Mouse (Mus musculus) c-Kit-positive CD71-negative TER-119-negative erythroid progenitor cells, embryonic 14.5 days (primary cell): ENCODE measurements at regions not wholly inside any gene's neighbourhood (a gene's known extent, or its start where the extent isn't known, plus 50 kb on each side); places are given as distances from the start of the nearest gene placed in this dataset.

Source experiments
- DNase-seq: peaks from one replicate; pipeline ENCODE4 v3.0.0-alpha.2; 2013; ENCODE audit warnings: low read depth

DNA sequence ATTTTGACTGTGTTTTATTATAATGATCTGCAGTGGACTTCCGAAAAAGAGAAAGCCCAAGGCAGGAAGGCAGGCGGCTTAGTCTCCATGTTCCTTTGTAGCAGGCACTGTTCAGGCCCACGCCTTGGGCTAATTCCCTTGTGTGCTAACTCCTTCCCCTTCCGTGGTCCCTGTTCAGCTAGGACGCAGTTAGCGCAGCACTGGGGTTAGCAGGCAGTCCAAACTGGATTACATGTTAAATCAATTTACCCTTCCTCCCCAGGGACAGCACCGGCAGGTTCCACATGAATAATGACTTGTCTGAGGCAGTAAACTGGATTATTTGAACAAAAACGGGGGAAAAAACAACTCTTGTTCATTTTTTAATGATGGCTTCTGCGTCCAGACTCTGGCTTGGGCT lies 453.4 kb upstream of the Tbx3 start:
- no peak for DNase-seq

DNA sequence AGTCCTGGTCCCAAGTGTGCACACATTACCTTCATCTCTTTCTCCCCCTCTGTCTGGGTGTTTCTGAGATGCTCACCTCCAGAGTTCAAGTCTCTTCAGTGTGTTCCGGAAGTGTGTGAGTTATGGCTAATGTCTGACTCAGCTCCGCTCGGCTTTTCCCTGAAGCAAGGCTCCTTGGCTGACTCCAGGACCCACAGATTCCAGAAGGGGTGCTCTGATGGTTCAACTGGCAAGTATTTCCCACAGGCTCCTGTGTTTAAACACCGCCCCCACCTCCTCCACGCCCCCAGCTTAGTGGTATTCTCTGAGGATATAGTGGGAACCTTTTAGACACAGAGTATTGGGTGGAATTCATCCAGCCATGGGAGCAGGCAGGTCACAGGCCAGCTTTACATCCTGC lies 441.8 kb upstream of the Tbx3 start:
- no peak for DNase-seq

DNA sequence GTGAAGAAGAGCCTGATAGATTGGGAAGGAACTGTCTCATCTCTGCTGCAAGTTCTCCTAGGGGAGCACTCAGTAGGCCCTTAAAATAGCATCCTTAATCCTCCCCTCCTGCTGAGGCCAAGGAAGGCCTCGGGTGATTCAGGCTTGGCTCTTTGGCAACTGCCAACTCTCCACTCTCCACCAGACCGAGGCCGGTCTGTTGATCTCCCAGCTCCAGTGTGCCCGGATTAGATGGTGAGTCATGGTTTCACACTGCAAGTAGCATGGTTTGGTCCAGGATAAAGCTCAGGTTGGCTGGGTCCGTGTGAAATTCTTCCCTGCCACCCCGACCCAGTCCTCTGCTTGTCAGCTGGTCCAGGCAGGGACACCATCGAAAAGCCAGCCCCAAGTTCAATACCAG lies 437.5 kb upstream of the Tbx3 start:
- DNase-seq: no peak

DNA sequence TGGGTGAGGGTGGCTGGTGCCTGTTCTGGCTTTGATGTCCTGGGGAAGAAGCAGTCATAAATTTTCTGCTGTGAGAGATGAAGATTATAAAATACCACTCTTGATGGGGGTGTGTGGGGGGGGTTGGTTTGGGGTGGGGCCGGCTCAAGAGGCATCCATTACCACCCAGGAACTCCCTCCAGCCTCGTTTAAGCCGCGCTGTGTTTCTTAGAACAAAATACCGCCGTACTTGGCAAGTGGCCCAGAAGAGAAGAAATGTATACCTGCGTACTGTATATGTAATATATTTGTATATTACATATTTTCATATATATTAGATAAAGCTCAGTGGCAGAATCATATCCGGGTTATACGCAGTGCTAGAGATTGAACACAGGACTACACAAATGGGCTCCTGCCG lies 434.6 kb upstream of the Tbx3 start:
- no peak for DNase-seq

DNA sequence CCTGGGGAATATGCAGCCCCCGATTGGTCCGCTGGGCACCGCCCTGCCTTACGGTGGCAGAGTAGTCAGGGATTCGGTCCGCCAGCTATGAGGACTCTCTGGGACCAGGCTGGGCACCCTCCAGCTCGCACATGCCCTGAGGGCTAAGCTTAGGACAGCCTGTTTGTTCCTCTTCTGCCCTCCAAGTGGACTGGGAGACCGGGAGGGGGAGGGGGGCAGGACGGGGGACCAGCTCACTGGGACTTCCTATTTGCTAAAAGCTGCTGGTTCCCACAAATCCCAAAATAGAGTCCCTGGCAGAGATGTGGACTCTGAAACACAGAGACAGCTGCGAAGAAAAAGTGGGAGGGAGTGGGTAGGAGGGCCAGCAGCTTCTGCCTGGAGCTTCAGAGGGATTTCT lies 423.6 kb upstream of the Tbx3 start:
- DNase-seq: no peak

DNA sequence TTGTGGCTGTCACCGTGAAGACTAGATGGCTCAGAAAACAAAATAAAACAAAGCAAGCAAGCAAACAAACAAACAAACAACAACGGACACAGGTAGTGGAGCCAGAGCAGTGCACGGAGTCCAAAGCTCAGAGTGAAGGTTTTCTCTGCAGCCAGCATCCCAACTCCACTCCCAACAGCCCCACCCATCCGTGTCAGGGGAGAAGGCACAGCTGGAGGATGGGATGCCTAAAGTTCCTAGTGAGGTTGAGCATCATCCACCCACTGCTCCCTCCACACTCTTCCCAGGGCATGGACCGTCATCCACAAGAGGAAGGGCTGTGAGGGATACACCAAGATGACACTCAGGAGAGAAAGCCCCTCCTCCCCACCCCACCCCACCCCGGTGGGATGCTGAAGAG lies 421.8 kb upstream of the Tbx3 start:
- no peak for DNase-seq

DNA sequence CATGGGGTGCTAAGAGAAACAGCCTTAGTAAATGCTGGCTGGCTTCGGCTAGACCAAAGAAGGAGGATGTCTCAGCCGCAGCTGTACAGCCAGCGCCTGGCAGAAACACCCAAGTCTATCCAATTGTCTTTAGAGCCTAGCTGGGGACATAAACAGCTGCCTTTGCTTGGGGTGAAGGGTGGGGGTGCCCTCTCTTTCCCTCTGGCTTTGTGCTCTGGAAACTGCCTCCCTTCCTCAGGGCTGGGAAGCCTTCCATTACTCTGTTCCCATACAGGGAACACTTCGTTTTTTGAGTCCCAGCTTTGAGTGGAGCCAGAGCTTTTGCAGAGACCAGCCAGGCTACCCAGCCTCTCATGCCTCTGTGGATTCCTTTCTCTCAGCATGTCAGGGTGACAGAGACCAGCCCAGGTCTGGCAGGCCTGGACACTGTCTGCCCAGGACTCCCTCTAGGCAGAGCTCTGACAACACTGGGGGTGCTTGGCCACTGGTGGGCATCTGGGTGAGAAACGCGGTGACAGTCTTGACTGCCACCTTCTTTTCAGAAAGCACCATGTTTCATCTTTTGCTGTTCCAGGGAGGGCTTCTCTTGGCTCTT lies 421.2 kb upstream of the Tbx3 start:
- DNase-seq: no peak

DNA sequence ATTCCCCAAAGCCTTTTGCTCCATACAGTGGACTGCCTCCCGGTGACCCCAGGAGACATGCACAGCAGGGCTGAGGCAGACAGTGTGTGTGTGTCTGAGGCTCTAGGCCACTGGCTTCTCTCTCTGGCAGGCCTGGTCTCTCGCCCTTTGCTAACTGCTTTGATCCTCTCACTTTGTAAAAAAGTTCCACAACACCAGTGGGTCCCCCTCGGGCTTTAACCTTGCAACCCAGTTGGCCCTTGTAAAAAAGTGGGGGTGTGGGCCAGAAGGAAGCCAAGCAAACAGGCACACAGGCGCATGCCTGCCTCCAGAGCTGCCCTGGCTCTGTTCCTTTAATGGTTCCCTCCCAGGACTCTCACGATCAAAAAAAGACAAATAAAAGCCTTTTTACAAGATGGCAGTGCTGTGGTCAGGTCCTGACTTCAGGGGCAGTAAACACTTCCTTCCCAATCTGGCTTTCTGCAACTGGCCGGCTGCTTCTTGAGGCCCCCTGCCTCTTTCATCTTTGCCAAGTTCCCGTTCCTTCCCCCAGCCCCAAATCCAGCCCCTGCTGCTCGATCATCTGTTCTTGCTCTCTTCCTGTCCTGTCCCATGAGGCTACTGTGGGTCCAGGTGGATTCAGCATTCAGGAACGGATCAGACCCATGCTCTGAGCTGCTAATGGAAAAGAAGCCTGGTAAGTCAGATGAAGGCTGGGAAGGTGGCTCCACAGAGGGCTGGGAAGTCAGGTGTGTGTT lies 419.0 kb upstream of the Tbx3 start:
- DNase-seq: no peak

DNA sequence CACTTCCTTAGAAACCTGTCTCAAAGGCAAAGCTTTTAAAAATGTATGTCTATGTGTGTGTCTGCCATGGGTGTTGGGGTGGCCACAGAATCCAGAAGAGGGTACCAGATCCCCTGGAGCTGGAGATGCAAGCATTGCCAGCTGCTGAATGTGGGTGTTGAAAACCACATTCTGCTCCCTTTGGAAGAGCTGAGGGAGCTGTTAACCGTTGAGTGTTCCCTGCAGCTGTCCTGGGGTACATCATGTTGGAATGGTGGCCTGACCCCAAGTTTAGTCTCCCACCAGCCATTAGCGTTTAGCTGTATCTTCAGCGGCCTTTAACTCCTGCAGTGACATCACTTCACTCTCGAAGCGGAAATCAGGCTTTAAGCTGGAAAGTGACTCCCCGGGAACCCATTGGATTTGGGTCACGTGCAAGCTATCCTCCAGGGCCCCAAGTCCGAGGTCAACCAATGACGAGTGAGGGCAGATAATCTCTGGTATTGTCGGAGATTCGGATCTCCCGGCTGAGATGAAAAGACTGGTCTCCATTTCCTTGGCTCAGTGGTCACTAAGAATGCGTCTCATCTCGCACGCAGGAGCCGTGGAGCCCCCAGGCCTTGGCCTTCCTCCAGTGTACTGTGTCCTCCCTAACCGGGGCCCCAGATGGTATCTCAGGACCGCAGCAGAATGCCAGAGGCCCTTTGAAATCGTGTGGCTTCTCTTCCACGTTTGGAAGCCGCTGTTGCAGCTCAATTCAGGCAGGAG lies 412.9 kb upstream of the Tbx3 start:
- DNase-seq: no peak

DNA sequence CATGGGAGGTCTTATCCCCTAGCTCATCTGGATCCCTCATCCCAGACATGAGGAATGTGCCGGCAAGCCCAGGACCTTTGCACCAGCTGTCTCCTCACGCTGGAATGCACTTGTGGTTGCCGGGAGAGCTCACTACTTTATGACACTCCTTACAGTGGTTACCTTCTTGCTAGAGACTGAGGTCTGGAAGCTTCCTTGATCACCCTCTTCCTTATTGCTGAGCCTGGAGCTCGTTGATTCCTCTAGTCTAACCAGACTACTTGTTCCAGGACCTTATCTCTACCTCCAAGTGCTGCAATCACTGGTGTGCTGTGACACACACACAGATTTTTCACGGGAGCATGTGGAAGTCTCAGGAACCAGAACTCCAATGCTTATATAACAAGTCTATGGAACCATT lies 411.6 kb upstream of the Tbx3 start:
- no peak for DNase-seq

DNA sequence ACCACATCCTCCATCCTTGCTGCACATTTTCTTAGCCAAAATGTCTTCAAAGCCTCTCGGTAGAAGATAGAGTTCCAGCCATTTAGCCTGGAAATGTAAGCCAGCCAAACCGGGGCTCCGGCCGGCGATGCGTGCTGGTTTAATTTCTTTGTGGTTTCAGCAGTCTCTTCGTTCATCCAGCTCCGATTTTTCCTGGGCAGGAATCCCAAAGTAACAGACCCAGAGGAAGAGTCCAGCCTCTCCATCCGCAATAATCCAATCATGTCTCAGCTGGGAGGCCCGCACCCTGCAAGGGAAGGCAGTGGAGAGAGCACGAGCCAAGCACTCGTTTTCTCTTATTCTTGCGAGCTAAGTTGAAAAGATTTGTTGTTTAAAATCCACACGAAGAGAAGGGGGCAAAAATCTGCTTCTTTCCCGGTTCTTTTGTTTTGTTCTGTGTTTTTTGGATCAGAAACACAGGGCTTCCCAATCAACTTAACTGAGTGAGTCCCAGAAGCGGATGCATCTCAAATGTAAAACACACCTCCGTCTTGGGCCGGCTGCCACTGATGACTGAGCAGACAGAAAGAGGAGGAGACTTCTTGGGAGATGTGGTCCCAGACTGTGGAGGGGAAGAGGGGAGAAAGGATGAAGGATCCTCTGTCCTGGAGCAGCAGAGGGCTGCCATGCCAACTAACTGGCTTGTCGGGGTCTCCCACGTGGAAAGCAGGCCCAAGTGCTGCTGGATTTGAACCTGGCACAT lies 405.1 kb upstream of the Tbx3 start:
- DNase-seq: no peak

DNA sequence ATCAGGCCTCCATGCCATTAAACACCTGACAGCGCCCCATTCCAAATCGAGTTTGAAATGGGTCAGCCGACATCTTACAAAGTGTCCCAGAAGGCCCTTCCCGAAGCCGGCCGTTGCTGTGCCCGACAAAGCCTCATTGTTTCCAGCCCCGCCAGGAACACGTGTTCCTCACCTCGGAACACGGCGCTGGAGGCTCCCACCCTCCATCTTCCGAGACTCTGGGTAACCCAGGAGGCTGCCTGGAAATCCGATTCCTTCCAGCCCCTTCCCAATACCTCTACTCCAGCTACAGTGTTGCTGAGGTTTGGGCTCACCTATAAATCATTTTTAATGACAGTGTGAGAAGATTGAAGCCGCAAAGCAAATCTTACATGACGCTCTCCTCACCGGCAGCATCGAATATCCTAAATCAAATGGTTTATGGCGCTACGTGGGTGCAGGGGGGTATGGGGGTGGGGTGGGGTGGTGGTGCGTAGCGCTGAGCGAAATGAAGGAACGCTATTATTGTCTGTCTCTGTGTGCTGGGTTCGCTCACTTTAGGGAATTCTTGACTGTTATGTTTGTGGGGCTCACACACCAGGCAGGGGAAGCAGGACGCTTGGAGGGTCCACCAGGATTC lies 399.1 kb upstream of the Tbx3 start:
- no peak for DNase-seq

DNA sequence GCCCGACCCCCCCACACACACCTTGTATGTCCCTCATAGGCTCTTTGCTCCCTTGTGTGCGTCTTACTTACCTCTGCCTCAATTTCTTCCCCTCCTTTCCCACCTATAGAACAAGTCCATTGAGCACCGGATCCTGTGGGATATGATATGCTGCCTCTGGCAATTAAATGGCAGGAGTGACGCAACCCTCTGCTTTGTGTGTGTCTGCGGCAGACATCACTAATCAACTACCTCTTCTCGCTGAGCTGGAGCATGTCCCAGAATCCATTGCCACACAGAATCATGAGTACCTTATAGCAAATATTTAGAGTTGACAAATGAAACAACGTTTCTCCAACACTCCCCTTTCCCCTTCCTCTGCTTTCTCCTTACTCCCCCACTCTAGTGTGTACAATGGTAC lies 397.3 kb upstream of the Tbx3 start:
- DNase-seq: no peak

DNA sequence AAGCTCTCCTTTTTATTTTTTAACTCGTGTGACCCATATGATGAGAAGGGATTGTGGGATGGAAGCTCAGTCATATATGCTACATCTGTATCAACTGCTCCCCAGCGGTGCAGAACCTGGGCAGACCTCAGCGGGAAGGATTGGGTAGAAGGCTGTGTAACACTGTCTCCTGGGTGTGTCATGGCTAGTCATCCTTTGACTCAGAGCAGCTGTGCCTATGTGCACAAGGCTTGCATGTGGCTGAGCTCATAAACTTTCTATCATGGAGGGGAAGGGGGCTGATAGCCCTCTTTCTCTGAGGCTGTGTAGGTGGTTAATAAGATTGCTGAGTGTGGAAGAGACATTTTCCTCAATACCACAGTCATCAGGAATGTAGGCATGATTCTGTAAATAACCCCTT lies 396.9 kb upstream of the Tbx3 start:
- no peak for DNase-seq

DNA sequence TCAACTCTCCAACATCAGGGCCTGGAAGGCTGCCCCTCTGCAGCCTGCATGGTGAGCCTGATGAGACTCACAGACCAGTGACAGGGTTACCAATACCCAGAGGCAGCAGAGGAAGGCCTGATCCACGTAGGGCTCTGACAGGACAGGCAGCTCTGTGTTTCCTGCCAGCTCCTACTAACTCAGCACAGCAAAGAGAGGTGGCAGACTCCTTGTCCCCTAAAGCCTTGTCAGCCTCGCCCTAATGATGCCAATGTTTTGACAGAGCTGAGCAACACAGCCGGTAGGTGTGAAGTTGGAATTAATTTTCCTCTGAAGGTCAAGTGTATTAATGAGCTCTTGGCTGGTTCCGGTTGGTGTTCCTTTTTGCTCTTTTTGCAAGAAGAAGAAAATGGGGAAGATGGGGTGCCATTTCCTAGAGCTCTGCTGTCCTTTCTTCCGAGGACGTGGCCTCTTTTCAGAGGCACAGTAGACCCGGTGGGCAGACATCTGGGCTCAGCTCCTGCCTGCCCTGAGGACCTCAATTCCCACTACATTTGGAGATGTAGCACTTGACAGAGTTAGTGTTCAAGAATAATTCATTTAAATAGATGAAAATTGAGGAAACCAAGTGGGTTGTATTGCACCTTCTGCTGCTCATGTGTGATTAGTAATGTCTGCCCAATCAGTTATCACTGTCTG lies 395.5 kb upstream of the Tbx3 start:
- DNase-seq: no peak

DNA sequence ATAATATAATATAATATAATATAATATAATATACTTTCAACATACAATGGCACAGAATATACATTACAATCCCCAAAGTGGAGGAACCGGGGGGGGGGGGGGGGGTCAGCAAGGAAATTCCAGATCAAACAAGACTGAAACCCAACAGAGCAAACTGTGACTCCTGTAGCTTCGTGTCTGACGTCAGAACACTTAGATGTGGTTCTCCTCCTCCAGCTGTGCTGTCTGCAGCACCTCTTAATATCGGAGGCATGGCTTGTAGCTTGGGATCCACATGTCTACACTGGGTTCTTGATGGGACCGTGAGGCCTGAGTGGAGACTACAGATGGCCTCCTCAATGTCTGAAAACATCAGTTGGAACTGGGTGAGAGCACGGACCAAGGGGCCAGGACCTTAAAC lies 390.3 kb upstream of the Tbx3 start:
- DNase-seq: no peak

DNA sequence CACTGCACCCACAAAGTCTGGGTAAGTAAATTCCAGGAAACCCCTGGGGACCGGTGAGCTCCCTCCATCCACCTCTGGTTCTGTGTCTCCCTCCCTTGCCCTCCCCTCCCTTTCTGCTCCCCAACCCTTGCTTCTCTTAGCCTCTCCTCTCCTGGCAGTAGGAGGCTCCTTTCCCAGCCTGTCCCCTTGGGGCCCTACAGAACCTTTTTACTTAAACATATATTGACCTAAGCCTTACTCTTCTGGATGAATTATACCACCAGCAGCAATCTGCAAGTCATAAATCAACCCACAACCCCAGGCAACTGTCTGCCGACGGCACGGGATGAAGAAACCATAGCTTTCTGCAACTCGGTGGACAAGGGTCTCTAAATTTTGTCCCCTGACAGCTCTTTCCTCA lies 380.7 kb upstream of the Tbx3 start:
- no peak for DNase-seq

DNA sequence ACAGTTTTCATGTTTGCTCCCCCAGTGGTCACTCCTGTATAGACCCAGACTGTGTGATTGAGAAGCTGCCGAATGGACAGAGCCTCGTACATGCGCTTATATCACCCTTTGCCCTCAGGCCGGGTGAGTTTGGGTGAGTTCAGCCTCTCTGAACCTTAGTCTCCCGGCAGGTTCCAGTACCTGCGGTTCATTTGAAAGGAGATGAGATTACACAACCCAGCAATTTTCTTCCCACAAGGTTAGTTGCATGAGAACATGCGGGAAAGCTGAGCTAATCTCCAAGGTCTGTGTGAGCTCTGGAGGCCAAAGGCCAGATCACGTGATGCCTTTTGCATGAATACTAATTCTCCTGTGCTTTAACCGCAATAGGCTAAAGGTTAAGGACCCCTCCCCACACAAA lies 378.1 kb upstream of the Tbx3 start:
- DNase-seq: no peak

DNA sequence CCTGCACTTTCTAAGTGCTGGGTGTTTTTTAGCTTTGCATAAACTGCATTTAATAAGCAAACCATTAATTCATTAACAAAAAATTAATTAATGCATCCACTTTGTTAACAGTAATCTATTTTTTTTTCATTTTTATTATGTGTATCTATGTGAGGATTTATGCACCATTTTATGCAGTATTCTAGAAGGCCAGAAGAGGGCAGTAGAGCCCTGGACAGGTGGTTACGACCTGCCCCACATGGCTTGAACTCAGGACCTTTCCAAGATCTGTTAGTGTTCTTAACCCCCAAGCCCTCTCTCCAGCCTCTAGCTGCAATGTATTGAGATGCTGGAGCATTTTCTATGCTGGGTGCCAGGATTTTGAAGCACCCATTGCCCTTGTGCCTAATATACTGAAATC lies 377.6 kb upstream of the Tbx3 start:
- DNase-seq: no peak

DNA sequence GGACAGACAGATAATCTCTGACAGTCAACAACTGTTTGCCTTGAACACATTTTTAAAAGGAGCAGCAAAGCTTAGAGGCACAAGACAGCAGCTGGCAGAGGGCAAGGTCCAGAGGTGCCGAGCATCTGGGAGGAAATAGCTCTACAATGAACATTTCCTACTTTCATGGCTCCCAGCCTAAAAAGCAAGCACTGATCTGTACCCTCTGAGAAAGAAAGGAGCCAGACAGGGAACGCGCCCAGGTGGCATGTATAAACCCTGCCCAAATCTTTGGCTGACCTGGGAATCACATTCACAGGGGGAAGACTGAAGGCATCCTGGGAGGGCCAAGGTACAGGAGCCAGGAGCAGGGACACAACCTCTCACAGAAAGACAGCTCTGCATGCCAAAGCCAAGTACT lies 371.2 kb upstream of the Tbx3 start:
- DNase-seq: no peak

DNA sequence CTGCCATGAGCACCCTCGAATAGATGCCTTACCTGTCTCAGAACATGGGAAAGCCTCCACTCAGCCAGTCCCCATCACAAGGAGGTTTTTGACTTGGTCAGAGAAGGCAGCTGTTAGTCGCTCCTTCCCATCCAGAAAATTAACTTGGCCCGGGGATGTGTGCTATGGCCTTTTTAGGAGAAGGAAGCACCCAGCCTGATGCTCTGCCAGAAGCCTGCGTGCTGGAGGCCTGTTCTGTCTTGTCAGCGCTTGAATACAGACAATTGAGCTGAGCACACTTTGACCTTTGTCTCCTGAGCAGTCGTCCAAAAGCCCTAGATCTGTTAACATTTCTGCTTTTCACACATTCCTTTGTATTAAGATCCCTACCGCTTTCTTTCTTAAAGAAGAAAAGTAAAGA lies 370.4 kb upstream of the Tbx3 start:
- no peak for DNase-seq

DNA sequence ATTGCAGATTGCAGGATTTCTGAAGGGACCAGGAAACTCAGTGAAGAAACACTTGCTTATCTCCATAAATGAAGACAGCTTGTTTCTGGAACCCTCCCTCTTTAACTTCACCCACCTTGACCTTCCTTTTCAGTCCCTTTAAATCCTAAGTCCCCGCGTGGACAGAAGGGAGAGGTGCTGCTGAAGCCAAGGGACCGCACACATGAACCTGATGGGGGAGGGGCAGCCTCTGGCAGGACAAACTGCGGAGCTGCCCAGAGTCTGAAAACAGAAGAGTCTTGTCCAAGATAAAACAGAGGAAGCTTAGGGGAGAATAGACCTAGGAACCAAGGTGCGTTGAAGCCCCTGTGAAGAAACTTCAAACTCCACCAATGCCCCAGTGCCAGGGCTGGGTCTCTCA lies 368.9 kb upstream of the Tbx3 start:
- DNase-seq: no peak
